Mouse (Mus musculus) cerebellum, adult 2 months (tissue): ENCODE measurements around the gene Ttll10.

ENCODE experiments used
- CTCF ChIP-seq: fragments of 200-500 bp; IDR thresholded peaks from 2 replicates; pipeline ENCODE4 v1.5.1; 2011; ENCODE audit warnings: low read depth, mild to moderate bottlenecking, control low read depth, low read length, moderate library complexity, borderline replicate concordance; ENCODE audit not compliant: insufficient read depth
- POLR2A ChIP-seq: fragments of 200-500 bp; IDR thresholded peaks from 2 replicates; pipeline ENCODE4 v1.6.1; 2011; ENCODE audit warnings: low read length, control low read depth, borderline replicate concordance; ENCODE audit not compliant: insufficient read depth

- no peak for TF ChIP-seq POLR2A
- no peak for TF ChIP-seq CTCF
Measured at GRCm38 (mm10) chr4:156023520-156023919, 35.7 kb downstream of the Ttll10 start.
